Mouse (Mus musculus) embryonic fibroblast, embryonic 13.5 days (primary cell): Measurements from ENCODE around the gene Fam107b. TPM values are rescaled to one million over a fixed set of nuclear protein-coding genes. Genes with fewer than 3 reads are reported as not detected.

Experiments
- H3K27ac ChIP-seq: 2 replicates; pipeline ENCODE4 v1.5.1; 2012; ENCODE audit warnings: low read length, control low read depth, inconsistent platforms; ENCODE audit not compliant: insufficient read depth
- H3K4me1 ChIP-seq: 2 replicates; pipeline ENCODE4 v1.6.1; 2011; ENCODE audit warnings: low read length; ENCODE audit not compliant: control insufficient read depth, insufficient read depth
- H3K4me3 ChIP-seq: 2 replicates; pipeline ENCODE4 v1.5.1; 2011; ENCODE audit warnings: mild to moderate bottlenecking, control low read depth, low read length; ENCODE audit not compliant: insufficient read depth
- CTCF ChIP-seq: IDR thresholded peaks from 2 replicates; pipeline ENCODE4 v1.5.1; 2011; ENCODE audit warnings: mild to moderate bottlenecking, control low read depth, low read length, moderate library complexity, borderline replicate concordance; ENCODE audit not compliant: insufficient read depth
- POLR2A ChIP-seq: IDR thresholded peaks from 2 replicates; pipeline ENCODE4 v1.6.1; 2011; ENCODE audit warnings: low read depth, mild to moderate bottlenecking, control low read depth, low read length, moderate library complexity
- polyA plus RNA-seq: library from polyadenylated mRNA; stranded (reverse); fragments of >200 nt; gene quantifications from 2 replicates; pipeline ENCODE4 v1.2.4, GENCODE M21; 2011; ENCODE audit warnings: low read depth; ENCODE audit not compliant: missing spikeins, insufficient read length

Gene Fam107b
- polyA plus RNA-seq, 1 experiment, result 34.4 TPM

GRCm38 (mm10) chr2:3742519-3742918 lies 172.2 kb downstream of the Fam107b start:
- Histone ChIP-seq H3K27ac (no peak overlapping the region), H3K4me1 (0 out of 2 replicates have a peak, but pooled peaks cover 4% of the 10 kb centered on the region), H3K4me3 (no peak overlapping the region)
- TF ChIP-seq POLR2A (no peak), CTCF (no peak)

DNA sequence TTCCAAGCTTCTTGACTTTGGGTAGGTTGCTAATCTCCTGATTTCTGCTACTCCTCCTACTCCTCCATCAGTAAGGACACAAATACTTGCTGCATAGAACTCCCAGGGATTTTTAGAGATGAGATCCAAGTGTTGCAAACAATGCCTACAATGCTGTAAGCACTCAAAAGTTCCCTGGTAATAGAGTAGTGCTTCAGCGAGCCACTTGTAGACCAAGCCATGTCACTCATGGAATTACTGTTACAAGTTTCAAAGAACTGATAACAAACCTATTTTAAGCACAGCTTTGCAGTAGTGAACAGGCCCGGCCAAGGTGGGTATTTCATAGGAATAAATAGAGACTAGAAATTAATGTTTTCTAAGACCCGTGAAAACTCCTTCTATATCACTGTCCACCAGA lies 174.8 kb downstream of the Fam107b start:
- TF ChIP-seq CTCF (no peak), POLR2A (no peak)
- H3K4me3 ChIP-seq, result no peak overlapping the region
- H3K4me1 ChIP-seq, result peaks cover 9% of the 10 kb centered on the region
- no peak overlapping the region for H3K27ac ChIP-seq

- Histone ChIP-seq H3K4me1 (peaks cover 9% of the 10 kb centered on the region), H3K4me3 (no peak overlapping the region), H3K27ac (no peak overlapping the region)
- TF ChIP-seq CTCF (no peak), POLR2A (no peak)
Observed at GRCm38 (mm10) chr2:3745910-3746606, 175.8 kb downstream of the Fam107b start.

DNA sequence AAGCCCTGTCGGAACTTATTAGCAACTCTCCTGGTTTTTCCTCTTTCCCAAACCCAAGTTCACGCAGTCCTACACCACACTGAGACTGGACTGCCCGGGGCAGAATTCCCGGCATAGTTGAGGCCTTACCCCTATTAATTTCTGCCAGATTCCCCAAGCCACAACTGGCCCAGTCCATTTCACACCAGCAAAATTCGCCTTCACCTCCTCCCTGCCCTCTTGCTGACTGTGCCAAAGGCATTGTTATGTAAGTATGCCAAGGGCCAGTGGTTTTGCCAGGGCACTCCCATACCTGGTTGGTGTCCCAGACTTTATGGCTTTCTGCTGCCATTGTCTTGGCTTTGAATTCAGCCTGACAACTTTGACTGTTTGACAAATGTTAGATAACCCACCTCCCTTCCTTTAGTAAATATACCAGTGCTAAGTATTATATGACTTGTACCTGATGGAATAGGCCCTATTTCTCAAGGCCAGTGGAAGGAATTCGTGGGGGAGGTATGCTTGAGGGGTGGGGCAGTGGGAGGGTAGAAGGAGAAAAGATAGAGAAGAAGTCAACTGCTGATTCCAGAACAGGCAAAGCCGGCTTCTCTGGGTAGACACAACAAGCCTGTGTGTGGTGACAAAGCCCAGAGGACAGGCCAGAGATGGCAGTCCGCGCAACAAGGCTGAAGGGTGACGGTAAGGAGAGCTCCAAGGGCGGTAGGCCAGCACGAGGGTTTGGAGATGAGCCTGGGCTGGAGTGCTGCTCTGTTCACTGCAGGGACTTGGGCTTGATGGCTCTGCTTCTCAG lies 178.6 kb downstream of the Fam107b start:
- Histone ChIP-seq H3K4me1 (peaks cover 11% of the 10 kb centered on the region), H3K4me3 (no peak overlapping the region), H3K27ac (peak overlapping the region; percentile 58)
- TF ChIP-seq CTCF (no peak), POLR2A (no peak)

GRCm38 (mm10) chr2:3749504-3750024 lies 179.3 kb downstream of the Fam107b start:
- H3K4me3 ChIP-seq, result no peak overlapping the region
- H3K4me1 ChIP-seq, result peaks cover 11% of the 10 kb centered on the region
- no peak for TF ChIP-seq CTCF
- TF ChIP-seq POLR2A, result no peak
- H3K27ac ChIP-seq, result peak overlapping the region; percentile 37

- no peak overlapping the region for H3K27ac ChIP-seq
- TF ChIP-seq CTCF (no peak), POLR2A (no peak)
- no peak overlapping the region for H3K4me3 ChIP-seq
- peaks cover 11% of the 10 kb centered on the region for H3K4me1 ChIP-seq
Observed at GRCm38 (mm10) chr2:3750126-3750525, 179.8 kb downstream of the Fam107b start.

- Histone ChIP-seq H3K27ac (no peak overlapping the region), H3K4me3 (no peak overlapping the region), H3K4me1 (peaks cover 11% of the 10 kb centered on the region)
- TF ChIP-seq POLR2A (no peak), CTCF (no peak)
Observed at GRCm38 (mm10) chr2:3752365-3752764, 182.1 kb downstream of the Fam107b start.

- no peak overlapping the region for H3K4me3 ChIP-seq
- H3K4me1 ChIP-seq, result peaks cover 11% of the 10 kb centered on the region
- no peak overlapping the region for H3K27ac ChIP-seq
- TF ChIP-seq CTCF, result no peak
Observed at GRCm38 (mm10) chr2:3752893-3753292, 182.6 kb downstream of the Fam107b start.

DNA sequence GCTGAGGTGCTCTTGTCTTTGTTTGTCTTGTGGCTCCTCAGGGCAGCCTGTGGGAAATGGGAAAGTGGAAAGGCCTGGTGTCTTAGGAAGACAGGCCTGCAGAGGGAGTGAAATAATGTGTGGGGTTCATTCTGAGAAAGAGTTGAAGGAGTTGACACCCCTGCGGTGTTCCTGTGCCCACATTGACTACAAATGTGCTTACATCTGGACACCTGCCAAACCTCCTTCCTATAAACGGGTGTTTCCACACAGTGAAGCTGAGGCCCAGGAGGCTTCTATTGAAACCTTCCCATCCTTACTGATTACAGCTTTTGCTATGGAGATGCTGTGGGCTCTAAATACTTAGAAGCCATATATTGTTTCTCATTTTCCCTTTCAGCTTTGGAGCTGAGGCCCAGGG lies 183.5 kb downstream of the Fam107b start:
- H3K4me1 ChIP-seq, result peaks cover 11% of the 10 kb centered on the region
- no peak overlapping the region for H3K27ac ChIP-seq
- H3K4me3 ChIP-seq, result no peak overlapping the region
- no peak for TF ChIP-seq POLR2A
- no peak for TF ChIP-seq CTCF

DNA sequence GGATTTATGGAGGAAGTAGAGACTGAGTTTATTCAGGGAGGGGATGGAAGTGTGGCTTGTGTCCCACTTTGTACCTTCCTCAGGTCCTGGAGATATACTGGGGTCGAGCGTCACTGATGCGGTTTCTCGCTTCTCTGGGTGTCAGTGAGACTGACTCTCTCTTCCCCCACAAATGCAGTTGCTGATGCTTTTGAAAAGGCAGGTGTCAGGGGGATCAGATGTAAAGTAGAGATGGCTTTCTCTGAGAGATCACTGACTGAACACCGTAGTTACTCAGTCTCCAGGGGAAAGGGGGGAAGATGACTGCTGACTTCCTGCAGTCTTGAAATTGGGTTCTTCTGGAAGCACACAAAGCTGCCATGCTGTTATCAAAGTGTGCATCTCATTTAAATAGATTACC lies 185.6 kb downstream of the Fam107b start:
- H3K4me1 ChIP-seq, result peaks cover 2% of the 10 kb centered on the region; the same call in 1 of the 2 replicates
- H3K4me3 ChIP-seq, result no peak overlapping the region
- H3K27ac ChIP-seq, result no peak overlapping the region
- no peak for TF ChIP-seq POLR2A
- TF ChIP-seq CTCF, result no peak
